Mouse (Mus musculus) limb, embryonic 11.5 days (tissue): ENCODE results near the gene Rcc1l. TPM values are rescaled to one million over a fixed set of nuclear protein-coding genes. Genes with fewer than 3 reads are reported as not detected.

Source experiments
- ATAC-seq: fragments of 200-750 bp; cut with Nextera tagmentation; 2 replicates; pipeline ENCODE4 v1.8.0; 2017; ENCODE audit warnings: low read depth; ENCODE audit not compliant: insufficient number of reproducible peaks, low FRiP score, low TSS enrichment
- DNase-seq: peaks from one replicate; pipeline ENCODE4 v3.0.0-alpha.2; 2015; ENCODE audit warnings: low spot score
- H3K27ac ChIP-seq: fragments of 300-500 bp; sonication (generic); replicated peaks from 2 replicates; pipeline ENCODE4 v1.5.1; 2014; ENCODE audit warnings: low read depth, mild to moderate bottlenecking, low read length
- H3K27me3 ChIP-seq: fragments of 300-500 bp; sonication (generic); 2 replicates; pipeline ENCODE4 v1.6.1; 2014; ENCODE audit warnings: mild to moderate bottlenecking, low read length, mixed read lengths; ENCODE audit not compliant: control insufficient read depth, insufficient read depth
- H3K36me3 ChIP-seq: fragments of 300-500 bp; sonication (generic); 2 replicates; pipeline ENCODE4 v1.6.1; 2014; ENCODE audit warnings: mild to moderate bottlenecking, low read length, moderate library complexity, mixed read lengths; ENCODE audit not compliant: control insufficient read depth, insufficient read depth
- H3K4me1 ChIP-seq: fragments of 300-500 bp; sonication (generic); 2 replicates; pipeline ENCODE4 v1.6.1; 2014; ENCODE audit warnings: low read length, mixed read lengths; ENCODE audit not compliant: control insufficient read depth, insufficient read depth
- H3K4me2 ChIP-seq: fragments of 300-500 bp; sonication (generic); 2 replicates; pipeline ENCODE4 v1.6.1; 2014; ENCODE audit warnings: low read depth, mild to moderate bottlenecking, moderate library complexity; ENCODE audit not compliant: severe bottlenecking
- H3K4me3 ChIP-seq: fragments of 300-500 bp; sonication (generic); 2 replicates; pipeline ENCODE4 v1.5.1; 2014; ENCODE audit warnings: low read depth, low read length
- H3K9ac ChIP-seq: fragments of 300-500 bp; sonication (generic); 2 replicates; pipeline ENCODE4 v1.6.1; 2014; ENCODE audit warnings: mild to moderate bottlenecking, low read length
- H3K9me3 ChIP-seq: fragments of 300-500 bp; sonication (generic); 2 replicates; pipeline ENCODE4 v1.6.1; 2016; ENCODE audit warnings: low read length; ENCODE audit not compliant: control insufficient read depth
- WGBS: fragments of 180-500 bp; shearing (Covaris S2); extraction: QIAGEN DNeasy Blood & Tissue Kit; methylation state at CpG from one replicate; pipeline ENCODE4 v1.1.7; 2014; 5-methylcytosine and 5-hydroxymethylcytosine counted together
- polyA plus RNA-seq: library from polyadenylated mRNA; unstranded; fragments of >200 nt; fragmentation: Nextera tagmentation; extraction: Ambion mirVana; gene quantifications from 2 replicates; pipeline ENCODE4 v1.2.1, GENCODE M21; 2014

The Rcc1l gene
- polyA plus RNA-seq = 32.7 and 35.8 TPM in 2 replicates

- peaks cover 2% of the 10 kb centered on the region; the same call in 1 of the 2 replicates for H3K36me3 ChIP-seq
- peak within 1 kb of the TSS; percentile 74 for H3K9ac ChIP-seq
- peak within 1 kb of the TSS; percentile 60 for H3K27ac ChIP-seq
- H3K4me2 ChIP-seq = peak within 1 kb of the TSS; percentile 89
- no peaks in the 10 kb centered on the region for H3K9me3 ChIP-seq
- H3K4me1 ChIP-seq = peaks cover 5% of the 10 kb centered on the region; the same call in 1 of the 2 replicates
- H3K4me3 ChIP-seq = peak within 1 kb of the TSS; percentile 95
- ATAC-seq (peak; percentile 74; the same call in 1 of the 2 replicates), DNase-seq (peak; percentile 86)
- WGBS = under 1% methylated on average over 72 of the region's 72 CpGs
- H3K27me3 ChIP-seq = no peaks in the 10 kb centered on the region
Observed at GRCm38 (mm10) chr5:134176169-134176881, at the start of gene Rcc1l. Rcc1l (minus strand) TSS chr5:134176774.

DNA sequence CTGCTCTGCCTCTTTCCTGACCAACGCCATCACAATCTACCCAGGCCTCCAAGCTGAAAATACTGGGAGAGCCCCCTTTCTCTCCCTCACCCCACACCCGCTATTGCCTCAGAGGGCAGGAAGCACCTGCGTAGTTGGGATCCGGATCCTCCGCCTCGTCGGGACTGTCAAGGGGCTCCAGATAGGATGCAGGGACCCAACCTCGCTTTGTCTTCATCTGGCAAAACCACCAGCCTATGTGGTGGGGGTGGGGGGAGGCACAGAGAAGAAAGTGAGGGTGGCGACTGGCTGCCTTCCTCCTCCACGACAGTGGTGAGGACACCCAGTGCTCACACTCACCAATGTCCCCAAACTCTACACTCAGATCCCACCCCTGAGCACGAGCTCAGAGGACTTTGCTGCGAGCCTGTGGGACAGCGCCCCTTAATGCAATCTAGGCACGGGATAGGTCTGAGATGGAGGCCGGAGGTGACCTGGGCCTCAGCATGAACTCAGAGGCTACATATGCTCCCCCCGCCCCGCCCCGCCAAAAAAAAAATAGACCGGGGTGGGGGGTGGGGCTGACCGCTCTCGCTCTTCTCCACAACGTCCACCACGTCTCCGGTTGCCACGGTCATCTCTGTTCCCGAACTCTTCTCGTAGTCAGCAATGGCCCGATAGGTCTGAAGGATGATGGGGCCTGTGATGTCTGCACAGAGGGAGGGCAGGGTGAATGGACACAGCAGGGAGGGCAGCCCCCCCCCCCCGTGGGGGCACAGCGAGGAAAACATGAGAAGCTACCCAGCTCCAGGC, 48.7 kb upstream of the Rcc1l start:
- Histone ChIP-seq H3K9ac (no peak overlapping the region), H3K4me1 (peaks cover 14% of the 10 kb centered on the region), H3K9me3 (no peaks in the 10 kb centered on the region), H3K27ac (no peak overlapping the region), H3K36me3 (no peaks in the 10 kb centered on the region), H3K27me3 (peaks cover 7% of the 10 kb centered on the region; the same call in 1 of the 2 replicates), H3K4me3 (no peak overlapping the region), H3K4me2 (no peak overlapping the region)
- ATAC-seq = no peak
- 83% methylated on average over 30 of the region's 30 CpGs for WGBS
- no peak for DNase-seq

GRCm38 (mm10) chr5:134221708-134222150, 45.2 kb upstream of the Rcc1l start:
- ATAC-seq = no peak
- H3K36me3 ChIP-seq = no peaks in the 10 kb centered on the region
- peaks cover 10% of the 10 kb centered on the region for H3K4me1 ChIP-seq
- DNase-seq = peak; percentile 56
- peak overlapping the region; percentile 68 for H3K9ac ChIP-seq
- H3K9me3 ChIP-seq = no peaks in the 10 kb centered on the region
- no peak overlapping the region for H3K27ac ChIP-seq
- WGBS = 3% methylated on average over 36 of the region's 36 CpGs
- peak overlapping the region; percentile 62 for H3K4me2 ChIP-seq
- H3K27me3 ChIP-seq = peaks cover 7% of the 10 kb centered on the region; the same call in 1 of the 2 replicates
- peak overlapping the region; percentile 29 for H3K4me3 ChIP-seq

GRCm38 (mm10) chr5:134221278-134221677, 44.7 kb upstream of the Rcc1l start:
- ATAC-seq = no peak
- H3K9ac ChIP-seq = peak overlapping the region; percentile 68; the same call in 1 of the 2 replicates
- WGBS = 54% methylated on average over 4 of the region's 4 CpGs
- no peak overlapping the region for H3K4me3 ChIP-seq
- peaks cover 7% of the 10 kb centered on the region; the same call in 1 of the 2 replicates for H3K27me3 ChIP-seq
- H3K27ac ChIP-seq = no peak overlapping the region
- H3K9me3 ChIP-seq = no peaks in the 10 kb centered on the region
- H3K36me3 ChIP-seq = no peaks in the 10 kb centered on the region
- peak overlapping the region; percentile 62 for H3K4me2 ChIP-seq
- no peak for DNase-seq
- peaks cover 8% of the 10 kb centered on the region for H3K4me1 ChIP-seq

DNA sequence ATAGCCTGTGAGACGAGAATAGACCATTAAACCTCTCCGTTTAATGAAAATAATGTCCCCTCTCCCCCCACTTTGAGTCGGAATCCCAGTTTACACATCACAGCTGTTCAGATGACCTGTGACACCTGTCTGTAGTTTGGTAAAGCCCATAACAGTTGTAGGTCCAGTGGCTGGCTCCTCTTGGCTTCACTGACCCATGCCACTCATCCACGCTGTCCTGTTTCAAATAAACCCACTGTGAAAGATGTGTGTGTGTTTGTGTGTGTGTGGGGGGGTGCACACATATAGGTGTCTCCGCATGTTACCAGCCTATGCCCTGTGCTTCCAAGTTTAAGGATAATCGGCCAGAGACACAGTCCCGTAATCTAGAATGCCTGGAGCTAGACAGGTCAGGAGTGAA, 41.3 kb upstream of the Rcc1l start:
- H3K27ac ChIP-seq = no peak overlapping the region
- H3K9ac ChIP-seq = no peak overlapping the region
- WGBS = 91% methylated on average over 7 of the region's 7 CpGs
- H3K4me3 ChIP-seq = no peak overlapping the region
- H3K36me3 ChIP-seq = no peaks in the 10 kb centered on the region
- H3K4me1 ChIP-seq = peaks cover 7% of the 10 kb centered on the region; the same call in 1 of the 2 replicates
- DNase-seq = no peak
- H3K9me3 ChIP-seq = no peaks in the 10 kb centered on the region
- ATAC-seq = no peak
- H3K27me3 ChIP-seq = peaks cover 7% of the 10 kb centered on the region; the same call in 1 of the 2 replicates
- H3K4me2 ChIP-seq = no peak overlapping the region

- H3K4me3 ChIP-seq = no peak overlapping the region
- H3K27me3 ChIP-seq = no peaks in the 10 kb centered on the region
- H3K27ac ChIP-seq = no peak overlapping the region
- DNase-seq = no peak
- WGBS = 81% methylated on average over 12 of the region's 12 CpGs
- no peaks in the 10 kb centered on the region for H3K9me3 ChIP-seq
- H3K4me2 ChIP-seq = no peak overlapping the region
- H3K36me3 ChIP-seq = no peaks in the 10 kb centered on the region
- ATAC-seq = no peak
- H3K9ac ChIP-seq = no peak overlapping the region
- H3K4me1 ChIP-seq = no peaks in the 10 kb centered on the region
Observed at GRCm38 (mm10) chr5:134214021-134214806, 37.6 kb upstream of the Rcc1l start.

GRCm38 (mm10) chr5:134209931-134210554, 33.5 kb upstream of the Rcc1l start:
- Histone ChIP-seq H3K9me3 (no peaks in the 10 kb centered on the region; the same call in 1 of the 2 replicates), H3K4me1 (no peaks in the 10 kb centered on the region), H3K36me3 (no peaks in the 10 kb centered on the region), H3K27me3 (no peaks in the 10 kb centered on the region), H3K27ac (no peak overlapping the region), H3K4me3 (no peak overlapping the region), H3K4me2 (no peak overlapping the region), H3K9ac (no peak overlapping the region)
- no peak for DNase-seq
- WGBS = 54% methylated on average over 11 of the region's 11 CpGs
- no peak for ATAC-seq
